Mouse (Mus musculus) MEL (cell line): ENCODE results near the gene Cenpa. TPM values are rescaled to one million over a fixed set of nuclear protein-coding genes. Genes with fewer than 3 reads are reported as not detected.

Experiments used
- DNase-seq: peaks from one replicate; pipeline ENCODE4 v3.0.0; 2011; ENCODE audit warnings: low read depth, low spot score
- H3K27ac ChIP-seq: 2 replicates; pipeline ENCODE4 v1.5.1; 2012; ENCODE audit warnings: low read depth, mild to moderate bottlenecking, control low read depth, low read length, moderate library complexity; ENCODE audit not compliant: control insufficient read depth
- H3K27me3 ChIP-seq, 2 experiments: fragments of 150-350 bp in 1 of 2; sonication (generic) in 1 of 2; 2 replicates each; pipeline ENCODE4 v1.6.1; 2012; ENCODE audit warnings: low read length in 2 of 2, mild to moderate bottlenecking in 2 of 2, improper control_type of control experiment in 1 of 2, moderate library complexity in 1 of 2; ENCODE audit not compliant: insufficient read depth in 2 of 2, control insufficient read depth in 1 of 2
- H3K36me3 ChIP-seq, 2 experiments: 2 replicates each; pipeline ENCODE4 v1.6.1; 2012 to 2014; ENCODE audit warnings: low read length in 2 of 2, improper control_type of control experiment in 1 of 2, inconsistent platforms in 1 of 2, mild to moderate bottlenecking in 1 of 2; ENCODE audit not compliant: insufficient read depth in 2 of 2, control insufficient read depth in 1 of 2
- H3K4me1 ChIP-seq, 2 experiments: fragments of 150-350 bp in 1 of 2; sonication (generic) in 1 of 2; 2 replicates each; pipeline ENCODE4 v1.6.1; 2012; ENCODE audit warnings: low read length in 2 of 2, improper control_type of control experiment in 1 of 2, mild to moderate bottlenecking in 1 of 2; ENCODE audit not compliant: insufficient read depth in 2 of 2, control insufficient read depth in 1 of 2
- H3K4me3 ChIP-seq, 2 experiments: fragments of 150-350 bp in 1 of 2; sonication (generic) in 1 of 2; 2 replicates each; pipeline ENCODE4 v1.5.1; 2012; ENCODE audit warnings: low read depth in 2 of 2, low read length in 2 of 2, mild to moderate bottlenecking in 2 of 2, moderate library complexity in 2 of 2, control low read depth in 1 of 2, improper control_type of control experiment in 1 of 2; ENCODE audit not compliant: control insufficient read depth in 1 of 2, insufficient read depth in 1 of 2
- H3K79me2 ChIP-seq: 2 replicates; pipeline ENCODE4 v1.6.1; 2012; ENCODE audit warnings: mild to moderate bottlenecking, low read length, moderate library complexity; ENCODE audit not compliant: control insufficient read depth, poor library complexity, insufficient read depth
- H3K9ac ChIP-seq: 2 replicates; pipeline ENCODE4 v1.6.1; 2012; ENCODE audit warnings: low read depth, mild to moderate bottlenecking, control low read depth, low read length, moderate library complexity; ENCODE audit not compliant: control insufficient read depth, poor library complexity, severe bottlenecking
- H3K9me3 ChIP-seq: fragments of 150-350 bp; sonication (generic); replicated peaks from 2 replicates; pipeline ENCODE4 v1.6.1; 2012; ENCODE audit warnings: mild to moderate bottlenecking, low read length, improper control_type of control experiment, moderate library complexity; ENCODE audit not compliant: insufficient read depth
- BHLHE40 ChIP-seq: IDR thresholded peaks from 2 replicates; pipeline ENCODE4 v1.6.1; 2012; ENCODE audit warnings: low read depth, mild to moderate bottlenecking, inconsistent platforms, low read length, improper control_type of control experiment, borderline replicate concordance
- CHD1 ChIP-seq: IDR thresholded peaks from 2 replicates; pipeline ENCODE4 v1.6.1; 2012; ENCODE audit warnings: low read depth, mild to moderate bottlenecking, inconsistent platforms, low read length, improper control_type of control experiment
- CHD2 ChIP-seq: IDR thresholded peaks from 2 replicates; pipeline ENCODE4 v1.6.1; 2011; ENCODE audit warnings: low read length, improper control_type of control experiment
- E2F4 ChIP-seq: IDR thresholded peaks from 2 replicates; pipeline ENCODE4 v1.6.1; 2011; ENCODE audit warnings: low read depth, low read length, improper control_type of control experiment, borderline replicate concordance
- EP300 ChIP-seq, 2 experiments: IDR thresholded peaks; 2 replicates each; pipeline ENCODE4 v1.6.1; 2011; ENCODE audit warnings: improper control_type of control experiment in 2 of 2, low read length in 2 of 2, low read depth in 1 of 2, mild to moderate bottlenecking in 1 of 2
- ETS1 ChIP-seq: IDR thresholded peaks from 2 replicates; pipeline ENCODE4 v1.6.1; 2012; ENCODE audit warnings: low read depth, mild to moderate bottlenecking, inconsistent platforms, low read length, improper control_type of control experiment, moderate library complexity
- MAFK ChIP-seq: IDR thresholded peaks from 2 replicates; pipeline ENCODE4 v1.6.1; 2011; ENCODE audit warnings: low read depth, mild to moderate bottlenecking, low read length, improper control_type of control experiment, borderline replicate concordance
- MYB ChIP-seq: IDR thresholded peaks from 2 replicates; pipeline ENCODE4 v1.6.1; 2011; ENCODE audit warnings: mild to moderate bottlenecking, low read depth, low read length, improper control_type of control experiment
- NRF1 ChIP-seq: IDR thresholded peaks from 2 replicates; pipeline ENCODE4 v1.6.1; 2014; ENCODE audit warnings: low read depth, mild to moderate bottlenecking, inconsistent platforms, low read length, improper control_type of control experiment, moderate library complexity; ENCODE audit not compliant: poor library complexity, insufficient read depth, severe bottlenecking
- RAD21 ChIP-seq: IDR thresholded peaks from 2 replicates; pipeline ENCODE4 v1.6.1; 2011; ENCODE audit warnings: mild to moderate bottlenecking, low read depth, low read length, improper control_type of control experiment
- SIN3A ChIP-seq: IDR thresholded peaks from 2 replicates; pipeline ENCODE4 v1.6.1; 2012; ENCODE audit warnings: low read length, improper control_type of control experiment, inconsistent platforms
- TAL1 ChIP-seq: IDR thresholded peaks from 2 replicates; pipeline ENCODE4 v1.6.1; 2012; ENCODE audit warnings: mild to moderate bottlenecking, inconsistent platforms, low read length, moderate library complexity, mixed read lengths
- UBTF ChIP-seq: IDR thresholded peaks from 2 replicates; pipeline ENCODE4 v1.6.1; 2012; ENCODE audit warnings: low read depth, mild to moderate bottlenecking, inconsistent platforms, low read length, improper control_type of control experiment, moderate library complexity, borderline replicate concordance; ENCODE audit not compliant: insufficient read depth
- USF2 ChIP-seq, 2 experiments: IDR thresholded peaks; 2 replicates each; pipeline ENCODE4 v1.6.1; 2011 to 2012; ENCODE audit warnings: improper control_type of control experiment in 2 of 2, low read length in 2 of 2, borderline replicate concordance in 1 of 2, inconsistent platforms in 1 of 2, low read depth in 1 of 2, mild to moderate bottlenecking in 1 of 2; ENCODE audit not compliant: insufficient read depth in 1 of 2
- ZC3H11A ChIP-seq: IDR thresholded peaks from 2 replicates; pipeline ENCODE4 v1.6.1; 2012; ENCODE audit warnings: low read depth, mild to moderate bottlenecking, inconsistent platforms, low read length, improper control_type of control experiment
- ZMIZ1 ChIP-seq: IDR thresholded peaks from 2 replicates; pipeline ENCODE4 v1.6.1; 2012; ENCODE audit warnings: low read depth, mild to moderate bottlenecking, inconsistent platforms, low read length, improper control_type of control experiment, moderate library complexity
- ZNF384 ChIP-seq: IDR thresholded peaks from 2 replicates; pipeline ENCODE4 v1.6.1; 2012; ENCODE audit warnings: low read depth, mild to moderate bottlenecking, inconsistent platforms, low read length, improper control_type of control experiment
- polyA plus RNA-seq, 2 experiments: library from polyadenylated mRNA; stranded (reverse) in 1 of 2; unstranded in 1 of 2; fragments of >175 nt in 1 of 2; fragments of >200 nt in 1 of 2; gene quantifications; 2 replicates each; pipeline versions ENCODE4 v1.2.1 to v1.2.4; 2012; ENCODE audit warnings: low replicate concordance in 2 of 2, low read depth in 1 of 2; ENCODE audit not compliant: insufficient read length in 2 of 2, insufficient read depth in 1 of 2, missing spikeins in 1 of 2
- total RNA-seq: library from RNA; depleted of rRNA; stranded (reverse); fragments of 300-350 nt; gene quantifications from 2 replicates; pipeline ENCODE4 v1.2.3, GENCODE M21; 2012

Gene Cenpa
- total and polyA plus RNA-seq, 3 experiments: 100 to 566 (median 341) TPM

DNA sequence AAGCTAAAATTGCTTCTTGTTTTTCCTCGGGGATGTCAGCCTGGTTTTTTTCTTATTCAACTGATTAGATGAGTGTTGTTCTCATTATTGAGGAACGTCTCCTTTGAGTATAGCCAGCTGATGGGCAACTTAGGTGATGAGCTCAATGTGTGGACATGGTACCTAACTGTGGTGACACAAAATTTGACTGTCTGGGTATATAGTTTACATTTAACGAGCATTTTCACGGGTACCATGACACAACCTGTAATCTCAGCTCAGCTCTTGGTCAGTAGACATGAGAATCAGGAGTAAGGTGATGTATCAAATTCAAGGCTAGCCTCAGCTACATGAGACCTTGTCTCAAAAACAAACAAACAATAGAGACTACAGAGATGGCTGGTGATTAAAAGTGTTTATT is 50.9 kb downstream of the Cenpa start:
- Histone ChIP-seq H3K27me3 (peaks cover 8 to 9% of the 10 kb centered on the region in 2 experiments), H3K4me3 (no peak overlapping the region), H3K36me3 (no peaks in the 10 kb centered on the region), H3K27ac (no peak overlapping the region), H3K9me3 (no peaks in the 10 kb centered on the region), H3K9ac (no peak overlapping the region), H3K4me1 (no peaks in the 10 kb centered on the region), H3K79me2 (no peaks in the 10 kb centered on the region)
- DNase-seq: no peak
- TF ChIP-seq ZC3H11A (no peak), RAD21 (no peak), MAFK (no peak), BHLHE40 (no peak), TAL1 (no peak), NRF1 (no peak), CHD1 (no peak), USF2 (IDR thresholded peaks at IDR 0.05; ENCODE audit: borderline replicate concordance in 1 of 2, insufficient read depth in 1 of 2, low read depth in 1 of 2, low read length in 2 of 2) (no peak), UBTF (no peak), MYB (no peak), E2F4 (no peak), ETS1 (no peak), ZMIZ1 (no peak), EP300 (IDR thresholded peaks at IDR 0.05; ENCODE audit: low read depth in 1 of 2, low read length in 2 of 2) (no peak), CHD2 (no peak)

DNA sequence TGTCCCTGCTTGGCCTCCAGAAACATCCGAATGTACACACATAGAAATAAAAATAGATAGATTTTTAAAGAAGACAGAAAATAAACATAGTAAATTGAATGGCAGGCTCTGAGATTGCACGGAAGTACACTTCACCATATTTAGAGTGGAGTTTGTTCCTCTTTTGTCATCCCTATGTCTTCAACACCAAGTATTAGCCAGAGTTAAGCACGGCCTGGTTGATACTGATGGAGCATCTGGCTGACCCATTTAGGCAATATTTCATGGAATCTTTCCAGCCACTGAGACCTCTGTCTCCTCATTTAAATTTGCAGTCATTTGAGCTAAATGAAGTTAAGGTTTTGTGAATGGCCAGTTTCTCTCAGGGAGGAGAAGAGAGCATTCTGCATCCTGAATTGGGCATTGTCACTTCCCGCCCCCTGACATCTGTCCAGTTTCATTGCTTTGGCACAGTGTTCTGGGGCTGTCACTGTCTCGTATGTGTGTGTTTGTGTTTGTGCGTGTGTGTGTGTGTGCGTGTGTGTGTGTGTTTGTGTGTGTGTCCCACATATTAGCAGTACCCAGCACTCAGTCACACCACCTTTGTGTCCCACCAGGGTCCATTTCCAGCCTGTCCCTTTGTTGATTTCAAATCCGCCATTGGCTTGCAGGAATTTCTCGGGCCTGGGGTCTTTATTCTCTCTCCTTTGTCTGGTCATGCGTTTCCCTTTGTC is 51.6 kb downstream of the Cenpa start:
- H3K27ac ChIP-seq: no peak overlapping the region

More for the DNA sequence above, 51.6 kb downstream of the Cenpa start:
- H3K9ac ChIP-seq: no peak overlapping the region
- no peaks in the 10 kb centered on the region for H3K79me2 ChIP-seq
- H3K9me3 ChIP-seq: no peaks in the 10 kb centered on the region
- no peak for DNase-seq
- H3K4me3 ChIP-seq: no peak overlapping the region
- no peaks in the 10 kb centered on the region for H3K4me1 ChIP-seq
- peaks cover 11 to 14% of the 10 kb centered on the region in 2 experiments for H3K27me3 ChIP-seq
- TF ChIP-seq ZNF384: no peak
- no peak for TF ChIP-seq CHD1
- no peak for TF ChIP-seq SIN3A
- no peaks in the 10 kb centered on the region for H3K36me3 ChIP-seq
